Mouse (Mus musculus): ENCODE results near the gene Tomm40.
"Not testable (repeated sequence)": the region's sequence is repeated elsewhere in the genome, so short reads cannot be mapped to it uniquely, and the experiment has no call there.

Tomm40 gene

DNA sequence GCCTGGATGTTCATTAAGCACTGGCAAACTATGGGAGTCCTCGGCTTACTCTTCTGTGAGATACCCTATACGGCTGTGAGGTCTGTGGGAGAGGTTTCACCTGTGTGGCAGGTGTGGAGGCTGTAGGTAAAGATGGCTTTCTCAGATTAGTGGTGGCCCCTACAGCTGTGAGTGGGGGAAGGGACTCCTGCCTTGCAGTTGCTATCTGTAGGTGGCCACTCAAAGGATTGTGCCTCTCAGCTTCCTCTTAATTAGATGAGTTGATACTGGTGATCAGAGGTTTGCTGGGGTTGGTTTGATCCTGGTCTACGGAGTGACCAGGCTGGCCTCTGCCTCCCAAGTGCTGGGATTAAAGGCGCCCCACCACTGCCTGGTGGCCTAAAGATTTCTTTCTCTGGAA is 10.8 kb downstream of the Tomm40 start:
- DNase-seq: no peak

DNA sequence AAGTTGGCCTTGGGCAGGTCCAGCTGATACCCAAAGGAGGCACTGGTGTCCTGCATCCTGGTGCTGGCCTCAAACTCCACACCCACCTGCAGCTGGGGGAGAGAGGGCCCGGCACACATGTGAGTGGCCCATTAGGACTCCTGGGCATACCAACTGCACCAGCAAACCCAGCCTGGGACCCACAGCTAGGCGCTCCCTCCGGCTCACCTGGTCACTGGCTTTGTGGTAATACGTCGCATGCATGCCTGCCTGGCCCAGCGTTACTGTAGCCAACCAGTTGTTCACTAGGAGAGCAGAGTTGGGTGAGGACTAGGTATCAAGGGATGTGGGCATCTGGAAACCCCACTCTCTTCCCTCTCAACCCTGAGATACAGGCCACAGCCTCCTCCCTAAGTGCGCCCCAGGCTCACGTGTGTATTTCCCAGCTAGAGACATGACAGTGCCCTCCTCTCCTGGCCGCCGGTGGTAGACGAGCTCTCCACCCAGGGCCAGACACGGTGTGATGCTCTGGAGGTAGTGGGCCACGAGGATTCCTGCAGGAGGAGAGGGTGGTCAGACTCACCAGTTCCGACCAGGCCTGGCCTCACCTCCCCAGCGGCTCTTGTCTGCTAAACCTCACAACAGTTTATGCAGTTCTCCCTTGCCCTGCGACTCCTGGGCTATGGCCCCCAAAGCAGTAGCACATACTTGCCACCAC is 12.2 kb downstream of the Tomm40 start:
- no peak for DNase-seq

DNA sequence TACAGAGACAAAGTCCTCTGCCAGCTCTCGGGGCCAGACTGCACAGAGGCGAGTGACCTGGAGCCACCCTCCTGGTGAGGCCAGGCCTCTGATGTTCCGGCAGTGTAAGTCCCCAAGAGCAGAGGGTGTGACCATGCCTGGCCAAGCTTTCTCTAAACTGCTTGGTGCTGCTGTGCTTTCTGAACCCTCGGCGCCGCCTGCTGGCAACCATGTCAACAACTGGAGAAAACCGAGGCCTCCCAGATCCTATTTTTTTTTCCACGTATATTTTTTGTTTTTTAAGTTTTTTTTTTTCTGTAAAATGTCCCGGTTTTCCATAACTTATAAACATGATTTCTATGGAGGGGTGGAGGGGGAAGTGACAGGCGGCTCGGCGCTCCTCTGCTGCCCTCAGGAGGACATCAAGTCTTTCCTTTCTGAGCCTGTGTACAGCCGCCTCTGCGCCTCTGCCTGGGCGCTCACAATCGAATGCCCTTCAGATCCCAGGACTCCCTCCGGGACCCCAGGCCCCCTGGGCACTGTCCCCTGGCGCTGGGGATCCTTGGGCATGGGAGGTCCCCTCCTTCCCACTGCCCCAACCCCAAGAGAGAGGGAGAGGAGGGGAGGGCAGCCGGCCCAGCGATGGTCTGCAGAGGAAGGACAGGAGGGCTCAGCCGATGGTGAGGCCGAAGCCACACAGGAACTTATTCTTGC is 14.0 kb downstream of the Tomm40 start:
- peak; percentile 82 for DNase-seq

DNA sequence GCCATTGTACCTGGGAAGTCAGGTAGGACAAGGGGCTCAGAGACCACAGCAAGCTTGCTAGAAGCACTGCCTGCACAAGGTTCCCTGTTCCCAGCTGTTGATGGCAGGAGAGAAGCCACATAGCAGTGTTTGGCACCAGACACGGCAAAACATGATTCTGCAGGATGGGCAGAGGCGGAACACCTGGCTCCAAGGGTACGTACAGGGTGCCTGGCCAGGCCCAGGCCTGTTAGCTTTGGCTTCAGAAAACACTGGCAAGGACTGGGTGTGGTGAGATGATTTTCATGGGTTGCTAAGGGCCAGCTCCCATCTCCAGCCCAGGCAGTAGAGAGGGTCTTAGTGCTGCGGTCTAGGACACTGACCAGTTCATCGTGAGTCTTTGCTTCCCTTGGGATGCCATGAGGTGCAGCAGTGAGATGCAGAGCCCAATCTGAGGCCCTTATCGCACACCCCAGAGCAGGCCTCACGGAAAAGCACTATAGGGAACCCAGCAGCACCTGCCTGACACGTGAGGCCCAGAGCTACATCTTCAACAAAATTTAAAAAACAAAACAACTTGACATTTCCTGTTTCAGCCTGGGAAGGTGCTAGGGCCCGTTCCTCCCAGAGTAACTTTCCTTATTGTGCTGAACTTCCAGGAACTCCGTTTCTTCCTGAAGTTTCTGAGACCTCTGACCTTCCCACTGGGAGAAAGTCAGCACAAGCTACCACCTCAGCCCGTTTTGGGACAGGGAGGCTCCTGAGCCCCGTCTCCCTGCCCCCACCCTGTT is 14.8 kb downstream of the Tomm40 start:
- no peak for DNase-seq

DNA sequence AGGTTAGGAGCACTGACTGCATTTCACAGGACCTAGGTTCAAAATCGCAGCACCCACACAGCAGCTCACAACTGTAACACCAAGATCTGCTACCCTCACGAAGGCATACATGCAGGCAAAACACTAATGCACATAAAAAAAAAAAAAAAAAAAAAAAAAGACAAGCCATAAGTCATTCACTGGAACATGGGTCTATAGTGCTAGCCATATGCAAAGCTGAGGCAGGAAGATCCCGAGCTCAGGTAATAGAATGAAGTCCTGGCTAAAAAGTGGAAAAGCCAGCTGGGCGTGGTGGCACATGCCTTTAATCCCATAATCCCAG is 15.4 kb downstream of the Tomm40 start:
- DNase-seq: no peak

DNA sequence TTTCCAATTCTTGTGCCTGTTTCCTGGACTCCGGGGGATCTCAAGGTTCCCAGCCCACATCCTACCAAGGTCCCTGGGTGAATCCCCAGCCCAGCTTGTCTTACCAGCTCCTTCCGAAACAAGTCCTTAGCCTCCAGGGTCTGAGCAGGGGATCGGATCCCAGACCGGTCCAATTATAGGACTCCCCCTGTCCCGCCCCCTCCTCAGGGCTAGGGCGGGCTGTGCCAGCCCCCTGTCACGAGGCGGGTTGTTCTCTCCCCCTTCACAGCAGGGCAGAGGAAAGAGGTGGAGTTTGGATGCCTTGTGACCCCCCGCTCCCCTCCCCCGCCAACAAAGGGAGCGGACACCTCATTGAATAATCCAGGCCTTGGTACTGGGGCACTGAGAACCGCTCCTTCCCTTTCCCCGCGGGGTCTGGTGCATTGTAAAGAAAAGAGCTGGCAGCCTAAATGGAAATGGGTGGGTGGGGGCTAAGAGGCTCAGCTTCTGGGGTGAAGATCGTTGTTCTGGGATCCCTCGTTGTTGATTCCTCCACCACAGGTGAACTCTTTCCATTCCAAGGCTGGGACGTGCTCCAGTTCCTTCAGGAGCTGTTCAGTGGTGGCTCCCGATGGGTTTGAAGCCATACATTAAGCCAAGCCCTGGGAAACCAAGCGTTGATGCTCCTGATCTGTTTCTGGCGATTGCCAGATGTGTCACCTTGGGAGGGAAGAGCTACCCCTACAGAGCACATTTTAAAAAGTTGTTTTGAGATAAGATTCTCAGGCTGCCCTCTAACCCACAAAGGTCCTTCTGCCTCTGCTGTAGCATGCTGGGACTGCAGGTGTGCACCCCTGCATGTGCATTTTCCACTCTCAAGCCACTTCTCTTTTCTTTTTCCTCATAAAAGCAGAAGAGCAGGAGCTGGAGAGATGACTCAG is 16.1 kb downstream of the Tomm40 start, which contains the start of gene Apoe:
Apoe (minus strand) TSS at position 282 of the 920 bp plus-strand sequence.
- DNase-seq: peak; percentile 79

DNA sequence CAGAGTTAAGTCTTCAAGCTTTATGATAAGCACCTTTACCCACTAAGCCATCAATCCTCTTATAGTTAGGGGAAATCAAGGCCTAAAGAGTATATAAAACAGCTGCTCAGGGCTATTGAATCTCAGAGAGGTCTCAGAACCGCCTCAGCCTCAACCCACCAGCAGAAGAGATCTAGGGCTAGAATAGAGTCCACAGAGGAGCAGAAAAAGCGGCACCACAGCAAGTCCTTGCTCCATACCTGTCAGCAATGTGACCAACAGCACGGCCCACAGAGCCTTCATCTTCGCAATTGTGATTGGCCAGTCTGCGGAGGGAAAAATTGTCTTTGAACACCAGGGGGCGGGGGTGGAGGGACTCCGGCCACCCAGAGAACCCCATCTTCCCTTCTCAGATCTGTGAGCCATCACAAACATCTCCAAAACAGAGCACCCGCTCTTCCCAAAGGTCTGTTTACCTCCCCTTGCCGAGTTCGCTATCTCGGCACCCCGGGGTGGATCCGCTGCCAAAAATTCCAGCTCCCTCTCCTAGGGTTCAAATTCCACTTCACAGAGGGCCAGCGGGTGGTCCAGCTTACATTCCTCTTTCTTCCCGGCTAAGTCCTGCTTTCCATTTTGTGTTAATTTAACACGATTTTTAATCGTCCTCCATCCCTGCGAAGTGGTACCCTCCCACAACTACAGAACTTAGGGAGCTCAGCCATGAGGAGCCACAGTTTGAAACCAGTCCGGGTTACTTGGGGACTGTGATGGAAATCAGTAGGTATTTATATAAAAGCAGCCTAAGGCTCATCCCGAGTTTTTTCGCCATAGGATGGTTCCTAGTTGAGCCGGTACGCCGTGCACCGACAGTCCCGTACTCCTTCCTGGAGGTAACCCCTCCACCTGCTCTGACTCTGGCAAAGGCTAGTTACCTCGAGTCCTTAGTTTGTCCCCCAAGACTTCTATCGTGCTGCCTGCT is 17.0 kb downstream of the Tomm40 start:
- DNase-seq: peak; percentile 75

DNA sequence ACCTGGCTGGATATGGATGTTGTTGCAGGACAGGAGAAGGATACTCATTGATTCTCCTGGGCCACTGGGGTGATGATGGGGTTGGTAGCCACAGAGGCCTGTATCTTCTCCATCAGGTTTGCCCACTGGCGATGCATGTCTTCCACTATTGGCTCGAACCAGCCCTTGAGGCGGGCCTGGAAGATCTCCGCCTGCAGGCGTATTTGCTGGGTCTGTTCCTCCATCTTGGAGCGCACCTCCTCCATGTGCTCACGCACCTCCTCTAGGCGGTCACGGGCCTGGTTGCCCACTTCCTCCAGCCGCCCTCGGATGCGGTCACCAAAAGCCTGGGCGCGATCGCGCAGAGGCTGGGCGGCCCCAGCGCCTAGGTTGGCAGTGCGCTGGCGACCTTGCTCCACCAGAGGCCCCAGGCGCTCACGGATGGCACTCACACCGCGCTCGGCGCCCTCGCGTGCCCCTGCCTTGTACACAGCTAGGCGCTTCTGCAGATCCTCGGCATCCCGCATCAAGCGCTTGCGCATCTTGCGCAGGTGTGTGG is 18.8 kb downstream of the Tomm40 start:
- DNase-seq: no peak

DNA sequence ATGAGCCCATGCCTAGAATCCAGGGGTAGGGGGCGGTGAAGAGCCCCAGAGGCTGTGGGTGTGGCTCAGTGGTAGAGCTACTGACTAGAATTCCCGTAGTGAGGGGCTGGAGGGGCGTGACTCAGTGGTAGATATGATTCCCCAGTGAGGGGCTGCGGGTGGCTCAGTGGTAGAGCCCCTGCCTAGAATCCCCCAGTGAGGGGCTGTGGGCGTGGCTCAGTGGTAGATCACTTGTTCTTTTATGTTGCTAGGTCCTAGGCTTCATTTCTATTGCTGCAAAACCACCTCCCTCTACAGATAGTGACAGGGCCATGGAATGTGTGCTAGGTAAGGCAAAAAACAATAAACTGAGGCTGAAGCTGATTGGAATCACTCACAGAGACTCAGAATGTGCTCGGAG is 19.4 kb downstream of the Tomm40 start:
- DNase-seq: no peak

DNA sequence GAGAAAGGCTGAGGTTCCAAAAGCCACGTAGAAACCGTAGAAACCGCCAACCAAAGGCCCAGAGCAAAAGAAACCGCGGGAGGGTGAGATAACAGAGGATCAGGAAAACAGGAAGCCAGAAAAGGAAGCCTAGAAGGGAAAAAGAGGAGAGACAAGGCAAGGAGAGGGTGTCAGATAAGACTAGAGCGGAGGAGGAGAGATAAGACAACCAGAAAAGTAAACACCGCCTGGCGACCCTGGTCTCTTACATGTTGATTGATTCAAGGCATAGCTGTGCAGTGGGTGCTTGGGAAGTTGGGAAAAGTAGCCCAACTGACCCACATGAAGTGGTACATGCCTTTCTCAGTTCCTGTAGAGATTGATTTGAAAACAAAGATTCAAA is 20.0 kb downstream of the Tomm40 start:
- DNase-seq: no peak

DNA sequence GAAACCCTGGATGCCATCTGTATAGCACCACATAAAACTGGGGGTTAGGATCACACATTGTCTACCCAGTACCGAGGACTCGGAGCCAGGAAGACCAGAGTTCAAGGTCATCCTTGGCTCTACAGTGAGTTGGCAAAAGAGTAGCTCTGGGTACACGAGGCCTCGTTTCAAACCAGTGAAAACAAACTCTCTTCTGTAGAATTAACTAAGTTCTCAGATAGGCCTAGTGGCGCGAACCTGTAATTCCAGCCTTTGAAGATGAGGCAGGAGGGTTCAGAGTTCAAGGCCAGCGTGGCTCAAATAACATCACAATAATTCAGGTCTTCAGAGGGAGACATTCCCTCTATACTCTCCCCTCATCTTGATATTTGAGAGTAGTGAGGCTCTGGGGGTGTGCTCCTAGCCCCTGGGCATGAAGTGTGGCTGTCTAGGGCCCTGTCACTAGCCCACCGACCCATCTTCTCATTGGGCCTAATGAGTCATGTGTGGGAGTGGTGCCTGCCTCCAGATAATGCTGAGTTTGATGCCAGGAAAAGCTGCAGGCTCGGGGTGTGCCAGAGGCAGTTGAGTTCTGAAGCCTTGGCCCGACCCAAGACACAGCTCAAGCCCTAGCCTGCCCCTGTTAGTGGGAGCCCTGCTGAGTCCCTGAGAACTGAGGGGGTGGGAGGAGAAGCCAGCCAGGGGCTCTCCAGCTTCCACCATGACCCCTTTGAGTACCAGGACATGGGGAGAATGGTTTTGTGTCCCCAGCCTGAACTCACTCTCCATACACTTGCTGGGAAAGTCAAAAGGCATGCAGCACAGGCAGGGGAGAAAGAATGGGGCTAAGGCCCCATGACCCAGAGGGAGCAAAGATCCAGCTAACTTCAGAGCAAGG is 20.7 kb downstream of the Tomm40 start:
- DNase-seq: no peak

DNA sequence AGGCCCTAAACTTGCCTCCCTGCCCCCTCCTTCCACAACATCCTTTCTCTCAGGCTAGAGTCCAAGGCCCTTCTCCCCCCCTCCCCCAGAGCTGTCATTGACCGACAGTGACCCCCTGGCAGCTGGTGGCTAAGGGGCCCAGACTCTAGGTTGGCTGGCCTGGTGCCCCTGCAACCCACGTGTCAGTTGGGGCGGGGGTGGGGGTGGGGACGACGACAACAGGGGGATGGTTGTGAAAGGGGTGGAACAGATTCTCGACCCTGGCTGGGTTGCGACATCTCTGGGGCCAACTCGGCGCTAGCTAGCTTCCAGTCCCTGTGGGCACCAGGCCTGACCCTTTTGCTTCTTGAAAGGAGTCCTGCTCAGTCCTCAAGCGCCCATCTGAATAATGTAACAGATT is 21.8 kb downstream of the Tomm40 start:
- peak; percentile 93 for DNase-seq

DNA sequence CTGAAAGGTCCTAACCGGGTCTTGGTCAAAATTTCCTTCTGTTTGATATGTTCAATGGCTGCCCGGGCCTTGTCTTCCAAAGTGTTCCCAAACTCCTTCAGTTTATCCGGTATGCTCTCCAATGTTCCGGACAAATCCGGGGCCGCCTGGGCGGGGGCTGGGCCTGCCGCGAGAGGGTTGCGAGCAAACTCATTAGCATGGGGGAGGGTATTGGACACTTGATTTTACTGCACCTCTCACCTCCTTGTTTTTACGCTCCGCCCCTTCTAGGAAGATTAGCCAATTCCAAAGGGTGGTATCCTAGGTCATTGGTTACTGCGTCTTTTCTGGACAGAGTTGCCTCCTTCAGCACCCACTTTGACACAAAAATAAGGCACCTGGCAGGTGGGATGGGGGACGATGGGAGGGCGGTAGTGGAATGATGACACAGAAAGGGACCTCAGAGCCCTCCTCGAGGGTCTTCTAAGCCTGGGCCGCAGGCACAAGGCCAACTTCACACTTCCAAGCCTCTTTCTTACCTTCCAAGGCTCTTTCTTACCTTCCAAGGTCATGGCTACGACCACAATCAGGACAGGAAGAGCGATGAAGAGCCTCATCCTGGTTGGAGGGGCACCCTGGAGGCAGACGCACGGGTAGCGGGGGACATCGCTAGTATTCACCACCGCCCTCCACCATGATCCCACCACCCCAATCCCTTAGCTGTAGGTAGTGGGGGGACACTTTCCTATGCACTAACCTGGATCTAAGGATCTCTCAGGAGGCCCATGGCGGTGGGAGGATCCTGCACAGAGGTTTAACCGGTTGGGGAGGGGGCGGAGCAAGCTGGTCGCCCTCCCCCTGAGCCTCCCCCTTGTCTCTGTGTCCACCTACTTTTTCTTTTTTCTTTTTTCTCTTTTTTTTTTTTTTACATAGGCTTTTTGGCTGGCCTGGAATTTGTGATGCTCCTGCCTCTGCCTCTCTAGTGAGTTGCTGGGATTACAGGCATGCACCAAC is 23.1 kb downstream of the Tomm40 start, which contains the start of gene Apoc1:
Apoc1 (minus strand) TSS at position 788 of the 993 bp plus-strand sequence.
- DNase-seq: no peak

DNA sequence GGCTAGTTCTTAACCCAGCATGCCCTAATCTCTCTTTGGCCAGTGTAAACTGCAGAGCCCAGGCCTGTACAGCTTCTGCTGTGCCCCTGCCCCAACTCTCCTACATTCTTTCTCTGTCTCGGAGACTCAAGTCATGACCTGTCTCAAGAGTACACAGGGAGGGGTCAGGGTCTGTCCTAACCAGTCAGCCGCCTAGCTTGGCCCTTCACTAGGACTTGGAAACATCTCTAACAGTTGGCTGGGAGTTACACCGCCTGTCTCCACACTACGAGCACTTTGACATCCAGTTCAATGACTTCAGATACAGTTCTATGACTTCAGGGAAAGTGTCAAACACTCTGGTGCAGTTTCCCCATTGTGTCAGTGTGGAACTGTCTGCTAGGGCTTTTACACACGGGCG is 23.8 kb downstream of the Tomm40 start:
- no peak for DNase-seq

DNA sequence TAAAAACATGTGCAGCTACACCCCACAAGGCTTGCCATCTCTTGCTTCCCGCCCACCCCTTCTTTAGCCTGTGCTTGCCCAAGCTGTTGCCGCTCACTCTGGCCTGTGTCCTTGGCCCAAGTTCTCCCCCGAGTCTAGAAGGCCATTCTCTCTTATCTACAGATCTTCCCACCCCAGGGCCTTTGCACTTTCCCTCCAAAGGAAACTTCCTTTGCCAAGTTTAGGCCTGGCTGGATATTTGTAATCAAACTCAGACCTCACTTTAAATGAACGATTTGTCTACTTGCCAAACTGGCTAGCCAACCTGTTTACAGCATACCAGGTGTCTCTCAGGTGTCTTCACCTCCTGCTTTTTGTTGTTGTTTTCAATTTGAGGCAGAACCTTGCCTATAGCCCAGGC is 24.4 kb downstream of the Tomm40 start:
- DNase-seq: no peak

DNA sequence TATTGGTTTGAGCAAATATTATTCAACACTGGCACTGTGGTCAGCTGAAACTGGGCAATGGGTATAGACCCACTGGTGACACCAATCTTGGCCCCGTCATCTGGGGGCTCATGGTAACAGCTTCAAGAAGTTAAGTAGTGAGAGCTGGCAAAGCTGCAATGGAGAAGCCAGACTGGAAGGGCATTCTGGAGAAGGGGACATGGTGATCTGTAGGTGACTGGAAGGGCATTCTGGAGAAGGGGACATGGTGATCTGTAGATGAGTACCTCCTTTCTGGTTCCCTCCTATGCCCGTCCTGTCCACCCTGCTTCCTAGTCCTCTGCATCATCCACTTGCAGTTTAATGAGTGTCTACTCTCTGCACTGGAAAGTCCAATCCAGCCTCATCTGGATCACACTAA is 26.6 kb downstream of the Tomm40 start:
- DNase-seq: no peak

DNA sequence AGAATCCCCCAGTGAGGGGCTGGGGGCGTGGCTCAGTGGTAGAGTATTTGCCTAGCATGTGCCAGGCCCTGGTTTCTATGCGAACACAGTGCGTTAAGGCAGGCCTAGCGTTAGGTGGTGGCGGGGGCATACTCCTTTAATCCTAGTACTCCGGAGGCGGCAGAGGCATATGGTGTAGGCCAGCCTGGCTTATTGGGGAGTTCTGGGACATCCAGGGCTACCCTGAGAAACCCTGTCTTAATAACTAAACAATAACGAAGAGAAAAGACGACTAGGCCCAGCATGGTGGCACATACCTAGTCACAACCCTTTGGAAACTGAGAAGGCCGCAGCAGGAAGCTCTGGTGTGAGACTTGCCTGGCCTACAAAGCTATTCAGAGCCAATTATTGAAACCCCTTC is 27.1 kb downstream of the Tomm40 start:
- DNase-seq: no peak

DNA sequence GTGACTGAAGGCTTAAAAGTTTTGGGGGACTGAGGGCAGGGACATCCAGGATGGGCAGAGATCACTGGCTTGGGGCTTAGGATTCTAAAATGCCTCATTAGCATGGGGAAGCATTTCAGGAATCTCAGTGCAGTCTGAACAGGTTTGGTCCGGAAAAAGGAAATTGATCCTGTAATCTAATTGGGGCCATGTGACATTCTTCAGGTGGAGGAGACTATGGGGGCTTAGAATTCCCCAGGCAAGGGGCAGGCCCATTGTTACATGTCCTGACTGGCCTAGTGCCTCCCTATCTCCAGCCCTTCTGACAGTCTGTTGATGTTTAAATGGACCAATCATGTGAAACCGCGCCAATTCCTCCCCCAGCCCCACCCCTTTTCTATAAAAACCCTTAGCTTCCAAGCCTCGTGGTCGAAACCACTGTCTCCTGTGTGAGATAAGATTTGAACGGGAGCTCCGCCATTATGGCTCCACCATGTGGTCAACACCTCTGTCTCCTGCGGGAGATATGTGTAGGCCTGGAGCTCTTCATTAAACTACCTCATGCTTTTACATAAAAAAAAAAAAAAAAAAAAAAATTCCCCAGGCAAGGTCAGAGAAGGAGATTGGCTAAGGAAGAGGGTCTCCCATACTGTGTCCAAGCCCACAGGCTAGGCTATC is 28.2 kb downstream of the Tomm40 start:
- DNase-seq: not testable (repeated sequence)

Measured in retina, postnatal 1 day (tissue).